Comparison of ENCODE assay signal across 15 mouse cellular contexts in genomic region chr10:60644079-60644641, GRCm38 (mm10). TPM values are rescaled to one million over a fixed set of nuclear protein-coding genes. Genes with fewer than 3 reads are reported as not detected.
"Had no signal": no experiment of that assay in that cellular context is flagged by ENCODE, and none has a peak within 500 bp of the region (broad histone marks: within the 10 kb centered on the region; RNA-seq: fewer than 3 reads in every experiment).

No protein-coding gene starts in this region.

- H3K36me3 ChIP-seq: limb, embryonic 13.5 days; stomach, embryonic 15.5 days had no signal

- H3K9ac ChIP-seq: limb, embryonic 13.5 days; liver, embryonic 14.5 days; stomach, embryonic 15.5 days had no signal

- DNase-seq: kidney, adult 9 months; kidney, postnatal 36 days; layer of hippocampus, adult 9-11 months; layer of hippocampus, postnatal 36 days; lung, adult 18-20 months; retina, postnatal 1 day; right cerebral cortex, postnatal 4 days; thymus, adult 2 months; thymus, postnatal 25 days had no signal

- H3K4me2 ChIP-seq: limb, embryonic 13.5 days; stomach, embryonic 15.5 days had no signal

- H3K9me3 ChIP-seq: limb, embryonic 13.5 days; stomach, embryonic 15.5 days had no signal

- H3K27ac ChIP-seq: kidney, postnatal 0 days; limb, embryonic 13.5 days; liver, embryonic 14.5 days; stomach, embryonic 15.5 days had no signal

- H3K4me3 ChIP-seq: limb, embryonic 13.5 days; stomach, embryonic 15.5 days had no signal

- H3K27me3 ChIP-seq: stomach, embryonic 15.5 days had no signal

- H3K4me1 ChIP-seq: stomach, embryonic 15.5 days had no signal

RNA-seq across cellular contexts. Expression of gene Cdh23, which starts 52.1 kb away (rescaled TPM):
- total RNA-seq: liver, adult 2 months; megakaryocyte-erythroid progenitor cell, adult 5-6 weeks had no signal
- polyA plus RNA-seq: liver, adult 2 months had no signal
